Mouse (Mus musculus) layer of hippocampus, postnatal 25 days (tissue): Measurements from ENCODE around the gene Dolk. TPM values are rescaled to one million over a fixed set of nuclear protein-coding genes. Genes with fewer than 3 reads are reported as not detected.

Source experiments
- DNase-seq, 2 experiments: peaks; one replicate each; pipeline ENCODE4 v3.0.0; 2022; ENCODE audit warnings: mixed read lengths in 2 of 2, low spot score in 1 of 2; ENCODE audit errors: extremely low spot score in 1 of 2
- total RNA-seq, 2 experiments: library from RNA; stranded (reverse); gene quantifications; 2 replicates each; pipeline ENCODE4 v1.2.3; 2021

The Dolk gene
- total RNA-seq, 2 experiments from 2014 or later, result 24.3 to 25.7 TPM

DNA sequence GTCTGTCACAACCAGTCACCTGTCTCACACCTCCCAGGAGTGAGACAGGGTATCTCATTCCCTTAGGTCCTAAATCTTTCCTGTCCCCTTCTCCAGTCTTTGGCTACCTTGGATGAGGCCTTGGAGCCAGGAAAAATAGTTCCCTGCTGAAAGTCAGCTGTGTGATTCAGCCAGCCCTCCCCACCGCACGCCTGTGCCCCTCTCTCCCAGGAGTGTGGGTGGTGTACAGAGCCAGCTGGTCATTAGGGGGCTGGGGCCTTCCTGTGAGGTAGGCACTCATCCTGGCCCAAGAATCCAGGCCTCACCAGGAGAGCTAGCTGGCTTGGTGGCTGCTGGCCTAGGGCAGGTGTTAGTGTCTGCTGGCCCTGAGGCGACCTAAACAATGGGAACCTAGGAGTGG lies 33.6 kb downstream of the Dolk start:
- no peak for DNase-seq

GRCm38 (mm10) chr2:30251417-30252104 lies 34.6 kb downstream of the Dolk start:
- DNase-seq, result no peak

- no peak for DNase-seq
Measured at GRCm38 (mm10) chr2:30250166-30251128, 35.7 kb downstream of the Dolk start.

GRCm38 (mm10) chr2:30249182-30249581 lies 37.0 kb downstream of the Dolk start:
- DNase-seq, result no peak

DNA sequence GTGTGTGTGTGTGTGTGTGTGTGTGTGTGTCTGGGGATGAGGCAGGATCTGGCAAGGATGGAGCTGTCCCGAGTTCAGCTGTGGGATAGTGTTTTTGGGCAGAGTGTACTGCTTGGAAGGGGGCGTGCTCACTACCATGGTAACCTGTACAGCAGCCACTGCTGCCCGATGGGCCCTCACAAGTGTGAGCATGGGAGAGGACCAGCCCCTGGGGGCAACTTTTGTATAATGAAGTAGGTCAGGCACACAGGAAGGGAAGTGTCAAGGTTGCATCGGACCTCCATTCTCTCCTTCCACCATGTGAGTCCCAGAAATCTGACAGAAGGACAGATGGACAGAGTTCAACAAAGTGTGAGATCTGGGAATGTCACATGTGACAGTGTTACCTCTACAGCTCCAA lies 38.5 kb downstream of the Dolk start:
- no peak for DNase-seq

DNA sequence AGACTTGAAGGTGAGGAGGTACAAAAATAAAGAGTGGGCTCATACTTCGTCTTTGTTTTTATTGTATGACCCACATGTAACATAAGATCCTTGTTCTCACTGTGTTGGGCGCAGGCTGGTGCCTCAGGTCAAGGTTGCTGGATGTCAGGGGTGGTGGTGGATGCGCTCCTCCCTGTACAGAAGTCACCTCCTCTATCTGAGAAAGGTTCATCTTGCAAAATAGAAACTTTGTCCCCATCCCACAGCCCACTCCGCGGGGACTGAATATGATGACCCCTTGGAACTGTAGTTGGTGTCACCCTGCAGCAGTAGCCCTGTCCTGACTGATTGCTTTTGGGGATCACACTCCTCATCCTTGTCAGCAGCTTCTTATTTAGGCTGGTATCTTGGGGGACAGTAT lies 39.1 kb downstream of the Dolk start:
- no peak for DNase-seq

- no peak for DNase-seq
Measured at GRCm38 (mm10) chr2:30244595-30245178, 41.4 kb downstream of the Dolk start.

- no peak for DNase-seq
Measured at GRCm38 (mm10) chr2:30243391-30243790, 42.7 kb downstream of the Dolk start.

DNA sequence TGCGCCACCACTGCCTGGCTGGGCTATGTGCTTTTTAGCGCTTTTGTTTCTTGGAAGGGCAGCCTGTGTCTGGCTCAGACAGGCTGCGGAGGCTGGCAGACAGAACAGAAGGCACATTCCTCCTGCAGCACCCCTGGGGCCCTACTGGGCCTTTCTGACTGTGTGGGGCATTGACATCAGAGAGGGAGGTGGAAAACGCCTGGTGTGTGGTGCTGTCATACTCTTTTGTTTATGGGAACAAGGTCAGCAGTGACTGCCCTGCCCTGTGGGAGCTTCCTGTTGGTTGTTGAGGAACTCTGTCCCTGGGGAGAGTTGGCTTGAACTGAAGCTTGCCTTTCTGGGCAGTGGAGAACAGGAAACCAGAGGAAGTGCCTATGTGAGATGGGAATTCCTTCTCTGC lies 43.6 kb downstream of the Dolk start:
- no peak for DNase-seq

GRCm38 (mm10) chr2:30240267-30240666 lies 45.9 kb downstream of the Dolk start, which contains the start of gene Gm28035:
Gm28035 (plus strand) TSS chr2:30240567.
- DNase-seq, result no peak

DNA sequence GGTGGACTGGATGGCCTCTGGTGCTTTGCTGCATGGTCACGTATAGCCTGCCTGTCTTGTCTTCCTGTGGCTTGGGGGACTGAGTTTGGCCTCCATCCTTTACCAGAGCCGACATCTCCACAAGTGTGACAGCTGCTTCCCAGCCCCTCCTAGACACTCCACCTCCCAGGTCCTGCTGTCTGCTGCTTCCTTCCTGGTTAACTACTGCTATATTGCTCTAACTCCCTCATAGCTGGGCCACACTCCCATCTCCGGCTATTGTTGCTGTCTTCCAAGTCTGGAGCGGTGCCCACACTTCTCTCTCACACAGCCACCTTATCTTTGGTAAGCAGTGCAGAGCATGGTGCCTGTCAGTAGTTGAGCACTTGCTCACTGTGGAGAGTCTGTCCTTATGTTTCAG lies 46.4 kb downstream of the Dolk start:
- DNase-seq, result peak in 1 of 2 experiments; percentile 3

- DNase-seq, result no peak
Measured at GRCm38 (mm10) chr2:30238906-30239465, 47.1 kb downstream of the Dolk start.

DNA sequence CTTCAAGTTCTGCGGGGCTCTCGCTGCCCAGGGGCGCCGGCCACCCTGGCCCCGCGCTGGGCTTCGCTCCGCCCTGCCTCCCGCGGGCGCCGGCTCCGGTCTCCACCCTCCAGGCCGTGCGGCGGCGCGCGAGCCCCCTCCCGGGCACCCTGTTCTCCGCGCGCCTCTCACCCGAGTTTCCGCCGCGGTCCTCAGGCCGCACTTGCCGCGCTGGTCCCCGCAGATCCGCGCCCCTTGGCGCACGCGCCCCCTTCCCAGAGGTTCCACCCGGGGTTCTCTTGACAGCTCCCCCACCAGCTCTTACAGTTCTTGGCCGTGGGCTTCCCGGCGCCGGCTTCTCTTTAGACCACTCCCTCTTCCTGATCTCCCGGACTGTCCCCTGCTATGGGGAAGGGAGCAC lies 48.3 kb downstream of the Dolk start:
- peak; percentile 40 to 54 for DNase-seq

- DNase-seq, result peak; percentile 99
Measured at GRCm38 (mm10) chr2:30237199-30237880, 48.8 kb downstream of the Dolk start, which contains the start of gene Lrrc8a. Lrrc8a (plus strand) TSS chr2:30237715.

DNA sequence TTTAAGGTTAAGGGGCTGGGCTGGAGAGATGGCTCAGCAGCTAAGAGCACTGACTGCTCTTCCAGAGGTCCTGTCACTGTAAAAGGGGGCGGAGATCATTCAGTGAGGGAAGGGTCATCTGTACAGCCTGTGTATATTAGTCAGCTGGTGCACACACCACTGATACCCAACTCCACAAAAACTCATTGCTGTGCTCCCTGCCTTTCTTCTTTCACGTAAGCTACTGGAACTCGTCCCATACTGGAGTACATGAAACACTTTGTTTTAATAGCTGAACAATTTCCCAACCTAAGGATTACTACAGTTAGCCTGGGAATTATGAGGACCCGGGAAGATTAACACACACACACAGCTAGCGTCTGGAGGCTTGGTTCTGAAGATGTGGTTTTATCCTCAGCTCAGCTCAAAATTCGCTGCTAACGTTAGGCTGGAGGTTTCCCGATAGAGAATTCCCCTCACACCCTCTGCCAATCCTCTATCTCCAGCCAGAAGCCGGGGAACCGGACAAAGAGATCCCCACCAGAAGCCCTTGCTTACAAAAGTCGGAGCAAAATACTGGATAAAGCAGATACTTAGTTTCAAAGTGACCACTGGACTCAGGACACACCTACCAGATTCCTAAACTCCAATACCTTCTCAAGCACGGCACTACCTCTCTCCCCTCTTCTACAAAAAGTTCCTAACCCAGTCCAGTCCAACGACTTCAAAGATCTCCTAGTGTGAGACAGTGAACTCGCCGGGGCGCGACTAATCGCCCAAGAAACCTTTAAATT lies 49.5 kb downstream of the Dolk start:
- no peak for DNase-seq

GRCm38 (mm10) chr2:30235593-30235992 lies 50.5 kb downstream of the Dolk start:
- DNase-seq, result no peak
